Comparison of ENCODE assay signal across 22 mouse cellular contexts in the genomic region with DNA sequence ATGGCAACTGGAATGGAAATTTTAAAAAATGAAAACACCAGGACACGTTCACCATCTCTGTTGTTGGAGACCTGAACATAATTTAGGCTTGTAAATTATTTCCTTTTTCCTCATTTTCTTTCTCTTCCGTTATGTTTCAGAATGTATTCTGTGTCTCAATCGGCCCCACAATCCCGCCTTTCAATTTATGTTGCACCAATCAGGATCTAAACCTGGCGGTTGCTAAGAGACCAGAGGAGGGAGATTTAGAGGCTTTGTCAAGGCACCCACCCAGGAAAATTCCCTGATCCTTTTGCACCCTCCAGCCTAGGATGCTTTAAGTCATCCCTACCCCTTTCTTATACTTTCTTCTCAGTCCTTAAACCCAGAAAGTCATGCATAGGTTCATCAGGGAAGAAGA. TPM values are rescaled to one million over a fixed set of nuclear protein-coding genes. Genes with fewer than 3 reads are reported as not detected.
DNase-seq lines count a peak whose midpoint lies in the region; ATAC-seq lines count a peak whose summit lies in the region.
"Had no signal": no experiment of that assay in that cellular context is flagged by ENCODE, and none has a peak within 500 bp of the region (broad histone marks: within the 10 kb centered on the region; RNA-seq: fewer than 3 reads in every experiment).

No protein-coding gene starts in this region.

- H3K4me3 ChIP-seq in hindbrain, embryonic 14.5 days (replicated peaks; ENCODE audit: low read length): no peak overlapping the region
- H3K4me3 ChIP-seq in hindbrain, embryonic 12.5 days: no peak overlapping the region
- peak overlapping the region; percentile 78 for H3K4me3 ChIP-seq in liver, embryonic 13.5 days (replicated peaks)
- no peak overlapping the region for H3K4me3 ChIP-seq in neural tube, embryonic 15.5 days (replicated peaks)
- H3K4me3 ChIP-seq: midbrain, embryonic 12.5 days had no signal

- H3K27me3 ChIP-seq in hindbrain, embryonic 14.5 days (ENCODE audit: control insufficient read depth, insufficient read depth, low read length): no peaks in the 10 kb centered on the region
- no peaks in the 10 kb centered on the region for H3K27me3 ChIP-seq in hindbrain, embryonic 12.5 days
- no peaks in the 10 kb centered on the region for H3K27me3 ChIP-seq in liver, embryonic 13.5 days
- H3K27me3 ChIP-seq in neural tube, embryonic 15.5 days (replicated peaks): no peaks in the 10 kb centered on the region
- H3K27me3 ChIP-seq: midbrain, embryonic 12.5 days had no signal

- peak; percentile 51 for DNase-seq in hindbrain, embryonic 14.5 days (ENCODE audit: low spot score)
- peak; percentile 14 for DNase-seq in right cerebral cortex, postnatal 14 days
- DNase-seq in right cerebral cortex, adult 2 months (ENCODE audit: low spot score in 2 of 2): no peak
- DNase-seq in liver, embryonic 13.5 days: no peak
- DNase-seq in layer of hippocampus, postnatal 14 days (ENCODE audit: low spot score in 2 of 2): no peak
- DNase-seq: adrenal gland, adult 8-10 months; cerebellum, postnatal 25 days; lung, postnatal 10 days; thymus, postnatal 25 days had no signal

- peak overlapping the region; percentile 44; the same call in 1 of the 2 replicates for H3K27ac ChIP-seq in hindbrain, embryonic 14.5 days
- no peak overlapping the region for H3K27ac ChIP-seq in hindbrain, embryonic 12.5 days
- peak overlapping the region; percentile 98 for H3K27ac ChIP-seq in liver, embryonic 13.5 days
- H3K27ac ChIP-seq in neural tube, embryonic 15.5 days (replicated peaks): peak overlapping the region; percentile 15
- H3K27ac ChIP-seq: kidney, postnatal 0 days; midbrain, embryonic 12.5 days had no signal

- no peak overlapping the region for H3K9ac ChIP-seq in hindbrain, embryonic 14.5 days
- no peak overlapping the region for H3K9ac ChIP-seq in hindbrain, embryonic 12.5 days
- peak overlapping the region; percentile 89 for H3K9ac ChIP-seq in liver, embryonic 13.5 days
- H3K9ac ChIP-seq in neural tube, embryonic 15.5 days (replicated peaks): no peak overlapping the region
- H3K9ac ChIP-seq: midbrain, embryonic 12.5 days had no signal

- 64% methylated on average over 5 of the region's 5 CpGs for WGBS in hindbrain, embryonic 14.5 days
- 84% methylated on average over 5 of the region's 5 CpGs for WGBS in hindbrain, embryonic 12.5 days
- WGBS in liver, embryonic 13.5 days (ENCODE audit: insufficient replicate concordance): 55% methylated on average over 5 of the region's 5 CpGs
- WGBS in neural tube, embryonic 15.5 days: 50% methylated on average over 5 of the region's 5 CpGs

- H3K4me1 ChIP-seq in hindbrain, embryonic 14.5 days (replicated peaks; ENCODE audit: control insufficient read depth, insufficient read depth, low read length): no peaks in the 10 kb centered on the region; the same call in 1 of the 2 replicates
- no peaks in the 10 kb centered on the region; the same call in 1 of the 2 replicates for H3K4me1 ChIP-seq in hindbrain, embryonic 12.5 days
- H3K4me1 ChIP-seq in liver, embryonic 13.5 days (replicated peaks): peaks cover 90% of the 10 kb centered on the region
- H3K4me1 ChIP-seq in neural tube, embryonic 15.5 days: peaks cover 14% of the 10 kb centered on the region; the same call in 1 of the 2 replicates

- no peak overlapping the region for H3K4me2 ChIP-seq in hindbrain, embryonic 14.5 days (replicated peaks)
- no peak overlapping the region for H3K4me2 ChIP-seq in hindbrain, embryonic 12.5 days (replicated peaks)
- peak overlapping the region; percentile 78 for H3K4me2 ChIP-seq in liver, embryonic 13.5 days
- no peak overlapping the region for H3K4me2 ChIP-seq in neural tube, embryonic 15.5 days
- H3K4me2 ChIP-seq: midbrain, embryonic 12.5 days had no signal

- H3K36me3 ChIP-seq in hindbrain, embryonic 14.5 days (replicated peaks; ENCODE audit: control insufficient read depth, insufficient read depth): no peaks in the 10 kb centered on the region
- no peaks in the 10 kb centered on the region for H3K36me3 ChIP-seq in hindbrain, embryonic 12.5 days
- H3K36me3 ChIP-seq in liver, embryonic 13.5 days: no peaks in the 10 kb centered on the region
- no peaks in the 10 kb centered on the region for H3K36me3 ChIP-seq in neural tube, embryonic 15.5 days
- H3K36me3 ChIP-seq: G1E; midbrain, embryonic 12.5 days had no signal

- H3K9me3 ChIP-seq in hindbrain, embryonic 14.5 days (ENCODE audit: control insufficient read depth, low read length): no peaks in the 10 kb centered on the region
- no peaks in the 10 kb centered on the region for H3K9me3 ChIP-seq in hindbrain, embryonic 12.5 days (replicated peaks)
- H3K9me3 ChIP-seq in liver, embryonic 13.5 days (replicated peaks): no peaks in the 10 kb centered on the region
- no peaks in the 10 kb centered on the region for H3K9me3 ChIP-seq in neural tube, embryonic 15.5 days (replicated peaks)
- H3K9me3 ChIP-seq: midbrain, embryonic 12.5 days had no signal

- peak; percentile 46; the same call in 1 of the 2 replicates for ATAC-seq in hindbrain, embryonic 14.5 days (ENCODE audit: low FRiP score)
- no peak for ATAC-seq in hindbrain, embryonic 12.5 days (ENCODE audit: low FRiP score)
- no peak for ATAC-seq in liver, embryonic 13.5 days (ENCODE audit: low read depth)
- peak; percentile 39; the same call in 1 of the 2 replicates for ATAC-seq in neural tube, embryonic 15.5 days (ENCODE audit: low FRiP score)
- ATAC-seq in inflammation-experienced regulatory T-cells, adult 6 months: no peak

RNA-seq across cellular contexts. Expression of a gene that starts 3.8 kb away (rescaled TPM):
- 23.4 and 24.0 TPM in 2 replicates for polyA plus RNA-seq in hindbrain, embryonic 14.5 days (2014; fragmentation: Nextera tagmentation; extraction: Ambion mirVana)
- polyA plus RNA-seq in hindbrain, embryonic 12.5 days (2016; fragmentation: Nextera tagmentation; extraction: Ambion mirVana): 7.8 and 9.3 TPM in 2 replicates
- 61.5 and 68.9 TPM in 2 replicates for polyA plus RNA-seq in liver, embryonic 13.5 days (2015; fragmentation: Nextera tagmentation; extraction: Ambion mirVana)
- 17.7 and 18.2 TPM in 2 replicates for polyA plus RNA-seq in neural tube, embryonic 15.5 days (2015; fragmentation: Nextera tagmentation; extraction: Ambion mirVana)
- 10 to 100 TPM; 76.9 to 81.4 TPM for total RNA-seq in layer of hippocampus, postnatal 14 days (2021)
- not detected for polyA plus RNA-seq in inflammation-experienced regulatory T-cells, adult 6 months (2017; shearing (Covaris generic))
- total RNA-seq: G1E; neutrophil, adult 5-6 weeks had no signal
- polyA plus RNA-seq: G1E had no signal

RNA-seq across cellular contexts. Expression of a gene that starts 20.9 kb away (rescaled TPM):
- polyA plus RNA-seq in hindbrain, embryonic 14.5 days (2014; fragmentation: Nextera tagmentation; extraction: Ambion mirVana): 1.3 and 1.4 TPM in 2 replicates
- polyA plus RNA-seq in hindbrain, embryonic 12.5 days (2016; fragmentation: Nextera tagmentation; extraction: Ambion mirVana): 3.2 and 3.9 TPM in 2 replicates
- 4.3 and 5.1 TPM in 2 replicates for polyA plus RNA-seq in liver, embryonic 13.5 days (2015; fragmentation: Nextera tagmentation; extraction: Ambion mirVana)
- polyA plus RNA-seq in neural tube, embryonic 15.5 days (2015; fragmentation: Nextera tagmentation; extraction: Ambion mirVana): 2.2 and 3.2 TPM in 2 replicates
- total RNA-seq in layer of hippocampus, postnatal 14 days (2021): 1 to 10 TPM; 2.9 to 4.0 TPM
- polyA plus RNA-seq in inflammation-experienced regulatory T-cells, adult 6 months (2017; shearing (Covaris generic)): 10 to 100 TPM; 49.6 to 69.8 (median 61.1) TPM
- polyA plus RNA-seq: G1E had no signal

RNA-seq across cellular contexts. Expression of a gene that starts 37.8 kb away (rescaled TPM):
- 138 and 157 TPM in 2 replicates for polyA plus RNA-seq in hindbrain, embryonic 14.5 days (2014; fragmentation: Nextera tagmentation; extraction: Ambion mirVana)
- polyA plus RNA-seq in hindbrain, embryonic 12.5 days (2016; fragmentation: Nextera tagmentation; extraction: Ambion mirVana): 20.1 and 25.7 TPM in 2 replicates
- polyA plus RNA-seq in liver, embryonic 13.5 days (2015; fragmentation: Nextera tagmentation; extraction: Ambion mirVana): 1.1 and 1.5 TPM in 2 replicates
- polyA plus RNA-seq in neural tube, embryonic 15.5 days (2015; fragmentation: Nextera tagmentation; extraction: Ambion mirVana): 61.0 and 91.8 TPM in 2 replicates
- total RNA-seq in layer of hippocampus, postnatal 14 days (2021): 100 to 1,000 TPM; 351 to 367 TPM
- polyA plus RNA-seq in inflammation-experienced regulatory T-cells, adult 6 months (2017; shearing (Covaris generic)): under 1 TPM in 1 of 3 experiments, not detected in 2; 0.11 TPM
- total RNA-seq: neutrophil, adult 5-6 weeks had no signal
- polyA plus RNA-seq: G1E had no signal

RNA-seq across cellular contexts. Expression of a gene that starts 52.2 kb away (rescaled TPM):
- not detected in 2 replicates for polyA plus RNA-seq in hindbrain, embryonic 14.5 days (2014; fragmentation: Nextera tagmentation; extraction: Ambion mirVana)
- not detected in 2 replicates for polyA plus RNA-seq in hindbrain, embryonic 12.5 days (2016; fragmentation: Nextera tagmentation; extraction: Ambion mirVana)
- not detected in 2 replicates for polyA plus RNA-seq in liver, embryonic 13.5 days (2015; fragmentation: Nextera tagmentation; extraction: Ambion mirVana)
- polyA plus RNA-seq in neural tube, embryonic 15.5 days (2015; fragmentation: Nextera tagmentation; extraction: Ambion mirVana): not detected in 2 replicates
- not detected for total RNA-seq in layer of hippocampus, postnatal 14 days (2021)
- not detected for polyA plus RNA-seq in inflammation-experienced regulatory T-cells, adult 6 months (2017; shearing (Covaris generic))
- total RNA-seq: adrenal gland, adult 8-10 months; G1E; gastrocnemius, postnatal 4 days; layer of hippocampus, adult 8-10 months; left cerebral cortex, postnatal 10 days; neutrophil, adult 5-6 weeks had no signal
- polyA plus RNA-seq: G1E; heart, postnatal 0 days; intestine, embryonic 16.5 days; kidney, postnatal 0 days; limb, embryonic 14.5 days; midbrain, embryonic 12.5 days had no signal

Comparison
In these comparisons a context has a peak if more than half of its experiments do, and no peak if none do; other contexts are left out.
1. ATAC-seq: peak in hindbrain, embryonic 14.5 days (single experiment) and neural tube, embryonic 15.5 days (single experiment); none in hindbrain, embryonic 12.5 days (single experiment), liver, embryonic 13.5 days (single experiment) and inflammation-experienced regulatory T-cells, adult 6 months (single experiment).
2. DNase-seq: peak in hindbrain, embryonic 14.5 days (single experiment) and right cerebral cortex, postnatal 14 days (single experiment); none in right cerebral cortex, adult 2 months (0 of 2), liver, embryonic 13.5 days (single experiment) and layer of hippocampus, postnatal 14 days (0 of 2).